Mouse (Mus musculus) ES-CJ7 (cell line): ENCODE measurements around the gene Timm44.

ENCODE experiments used
- DNase-seq: peaks from one replicate; pipeline ENCODE4 v3.0.0; 2011; ENCODE audit warnings: low read depth, low spot score

Gene Timm44

DNA sequence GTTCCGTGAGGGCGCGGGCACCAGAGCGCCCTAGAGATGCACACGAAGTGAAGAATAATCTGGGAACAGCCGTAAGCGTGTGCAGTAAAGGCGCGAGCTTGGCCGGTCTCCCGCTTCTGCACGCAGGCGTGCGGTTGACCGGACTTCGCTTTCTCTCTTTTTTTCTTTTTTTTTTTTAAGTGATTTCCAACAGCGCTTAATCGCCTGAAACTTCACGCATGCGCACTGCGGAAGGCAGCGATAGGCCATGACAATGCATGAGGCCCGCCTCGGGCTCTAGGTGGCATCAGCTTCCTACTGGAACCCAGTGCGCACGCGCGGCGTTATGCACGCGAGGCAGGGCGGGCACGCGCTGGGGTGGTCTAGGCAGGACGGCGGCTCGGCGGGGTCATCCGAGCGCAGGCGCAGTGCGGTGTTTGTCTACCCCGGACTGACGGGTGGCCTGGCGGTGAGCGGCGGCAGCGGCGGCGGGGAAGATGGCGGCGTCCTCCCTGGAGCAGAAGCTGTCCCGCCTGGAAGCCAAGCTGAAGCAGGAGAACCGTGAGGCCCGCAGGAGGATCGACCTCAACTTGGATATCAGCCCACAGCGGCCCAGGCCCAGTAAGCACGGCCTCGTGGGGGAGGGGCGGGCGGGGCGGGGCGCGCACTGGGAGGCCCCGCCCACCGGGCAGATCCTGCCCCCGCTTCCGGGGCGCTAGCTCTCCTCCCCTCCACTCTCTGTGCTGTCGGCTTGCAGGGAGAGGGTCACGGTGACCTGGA lies 37.1 kb downstream of the Timm44 start, which contains the start of the genes Map2k7 and Gm49320:
Gene Map2k7 (plus strand): TSS at position 307 of the 759 bp plus-strand sequence.
Gene Gm49320 (plus strand): TSS at position 432 of the 759 bp plus-strand sequence.
- peak; percentile 100 for DNase-seq

DNA sequence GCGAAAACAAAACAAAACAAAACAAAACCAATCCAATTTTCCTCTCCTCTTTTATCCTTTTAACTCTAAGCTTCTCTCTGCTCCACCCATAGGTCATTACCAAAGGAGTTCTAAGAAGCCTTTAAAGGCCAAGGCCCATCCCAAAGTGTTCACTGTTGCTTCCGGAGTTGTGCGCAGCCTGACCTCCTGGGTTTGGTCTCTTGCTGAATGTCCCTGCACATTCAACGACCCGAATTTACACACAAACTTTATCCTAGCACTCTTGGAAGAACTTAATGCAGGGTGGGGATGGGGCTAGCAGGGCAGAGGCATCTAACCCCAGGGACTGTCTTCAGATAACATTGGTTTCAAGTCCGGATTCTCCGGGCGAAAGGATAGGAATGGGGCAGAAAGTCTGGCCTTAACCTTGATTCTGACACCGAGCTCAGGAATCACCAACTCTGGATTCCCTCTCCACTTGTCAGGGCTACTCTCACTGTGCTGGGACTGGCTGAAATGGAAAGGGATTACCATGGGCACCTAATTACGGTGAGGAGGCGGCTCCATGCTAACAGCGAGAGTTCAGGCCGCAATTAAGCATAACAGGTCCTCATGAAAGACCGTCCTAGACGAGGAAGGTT lies 37.8 kb downstream of the Timm44 start:
- DNase-seq, result peak; percentile 56

DNA sequence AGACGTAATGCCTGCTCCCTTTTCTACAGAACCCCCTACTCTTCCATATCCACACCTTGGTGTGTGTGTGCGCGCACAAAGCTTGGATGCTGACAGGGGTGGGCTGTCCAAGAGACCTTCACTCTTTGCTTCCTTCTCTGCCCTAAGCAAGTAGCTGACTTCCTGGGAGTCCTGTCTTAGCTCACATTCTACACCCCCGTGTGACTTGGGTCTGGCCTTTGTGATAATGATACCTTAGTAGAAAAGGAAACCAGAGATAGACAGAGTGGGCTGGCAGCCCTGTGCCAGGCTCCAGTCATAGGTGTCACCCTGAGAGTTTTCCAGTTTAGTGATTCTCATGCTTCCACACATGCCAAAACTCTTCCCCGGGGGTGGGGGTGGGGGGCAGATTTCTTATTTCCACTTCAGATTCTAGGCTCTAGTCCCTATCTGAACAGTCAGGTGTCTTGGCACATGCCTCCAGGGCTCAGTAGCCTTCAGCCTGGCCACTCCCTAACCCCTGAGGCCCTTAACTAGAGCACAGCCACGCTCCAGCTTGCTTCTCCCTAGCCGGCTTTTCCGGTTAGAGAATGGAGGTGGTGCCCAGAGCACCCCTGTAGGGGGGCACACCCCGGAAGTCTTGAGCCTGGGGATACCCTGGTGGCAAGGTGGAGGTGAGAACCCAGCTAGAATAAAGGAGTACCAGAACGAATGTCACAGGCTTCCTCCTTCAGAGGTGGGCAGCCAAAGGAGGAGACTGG lies 44.9 kb downstream of the Timm44 start:
- no peak for DNase-seq

DNA sequence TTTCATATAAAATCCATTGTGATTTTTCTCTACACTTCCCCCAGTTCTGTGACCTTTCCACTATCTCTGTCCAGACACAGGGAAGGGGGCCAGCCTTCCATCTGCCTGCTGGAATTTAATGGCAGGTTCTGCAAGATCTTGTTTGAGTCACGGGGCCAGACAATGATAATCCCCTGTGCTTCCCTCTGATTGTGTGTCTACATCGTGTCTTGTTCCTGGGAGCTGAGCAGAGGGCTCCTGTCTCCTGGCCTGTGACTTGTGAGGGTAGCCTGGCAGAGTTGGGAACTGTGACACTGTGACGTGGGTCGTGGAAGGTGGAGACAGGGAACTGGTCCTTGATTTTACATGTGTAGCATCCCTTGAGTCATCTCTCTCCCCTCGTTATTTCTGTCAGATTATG lies 45.9 kb downstream of the Timm44 start:
- no peak for DNase-seq

DNA sequence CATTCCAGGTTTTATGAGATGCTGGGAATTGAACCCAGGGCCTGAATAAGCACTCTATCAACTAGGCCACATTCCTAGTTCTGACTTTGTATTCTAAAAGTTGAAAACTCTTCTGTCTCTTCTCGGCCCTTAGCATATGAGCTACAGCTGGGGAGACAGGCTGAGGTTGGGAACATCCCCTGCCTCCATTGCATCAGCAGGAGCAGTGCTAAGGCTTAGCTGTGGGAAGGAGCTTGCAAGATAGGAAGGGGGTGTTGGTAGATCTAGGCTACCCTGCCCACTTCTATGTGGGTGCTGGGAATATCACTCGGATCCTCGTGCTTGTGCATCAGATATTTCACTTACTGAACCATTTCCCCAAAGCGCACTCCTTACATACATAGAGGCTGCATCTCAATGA lies 47.8 kb downstream of the Timm44 start:
- no peak for DNase-seq

DNA sequence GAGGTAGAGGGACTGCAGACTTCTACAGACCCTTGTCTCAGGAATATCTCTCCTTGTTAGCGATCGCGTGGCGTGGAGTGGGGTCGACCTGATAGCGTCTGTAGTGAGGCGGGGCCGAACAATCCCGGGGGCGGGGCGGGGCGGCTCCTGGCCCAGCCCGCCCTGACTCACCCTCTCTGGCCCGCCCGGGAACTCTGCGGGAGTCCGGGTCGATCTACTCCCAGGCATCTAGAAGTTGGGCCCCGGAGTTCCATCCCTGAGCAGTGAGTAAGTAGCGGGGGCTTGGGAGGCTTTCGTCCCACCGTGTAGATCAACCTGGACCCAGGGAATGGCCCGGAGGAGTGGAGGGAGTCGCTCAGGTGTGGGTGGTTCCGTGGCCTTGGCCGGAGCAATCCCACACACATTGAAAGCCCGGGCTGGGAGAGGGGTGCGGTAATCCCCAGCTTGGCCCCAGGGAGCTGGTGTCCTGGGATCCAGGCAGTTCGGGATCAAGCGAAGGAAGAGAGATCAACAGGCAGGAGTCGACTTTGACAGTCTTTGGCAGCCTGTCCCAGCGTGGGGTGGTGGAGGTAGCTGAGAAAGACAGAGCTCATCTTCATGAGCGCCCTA lies 48.9 kb downstream of the Timm44 start, which contains the start of gene Lrrc8e:
Gene Lrrc8e (plus strand): TSS at position 89 of the 609 bp plus-strand sequence.
- DNase-seq, result no peak

DNA sequence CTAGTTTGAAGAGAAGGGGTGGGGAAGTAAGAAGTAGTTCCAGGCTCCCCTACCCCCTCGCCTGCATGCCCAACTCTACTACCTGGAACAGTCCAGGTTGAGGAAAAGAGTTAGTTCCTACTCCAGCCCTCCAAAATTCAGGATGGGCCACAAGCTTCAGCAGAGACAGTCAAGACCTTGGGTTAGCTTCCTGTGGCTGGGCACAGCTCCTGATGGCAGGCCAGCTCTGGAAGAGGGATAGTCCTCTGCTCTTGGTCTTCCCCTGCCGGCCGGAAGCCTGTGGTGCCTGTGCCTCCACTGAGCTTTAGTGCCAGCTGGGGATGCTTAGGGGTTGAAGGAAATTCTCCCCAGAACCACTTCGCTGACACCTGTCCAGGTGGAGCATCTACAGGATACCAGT lies 49.4 kb downstream of the Timm44 start:
- DNase-seq, result no peak

DNA sequence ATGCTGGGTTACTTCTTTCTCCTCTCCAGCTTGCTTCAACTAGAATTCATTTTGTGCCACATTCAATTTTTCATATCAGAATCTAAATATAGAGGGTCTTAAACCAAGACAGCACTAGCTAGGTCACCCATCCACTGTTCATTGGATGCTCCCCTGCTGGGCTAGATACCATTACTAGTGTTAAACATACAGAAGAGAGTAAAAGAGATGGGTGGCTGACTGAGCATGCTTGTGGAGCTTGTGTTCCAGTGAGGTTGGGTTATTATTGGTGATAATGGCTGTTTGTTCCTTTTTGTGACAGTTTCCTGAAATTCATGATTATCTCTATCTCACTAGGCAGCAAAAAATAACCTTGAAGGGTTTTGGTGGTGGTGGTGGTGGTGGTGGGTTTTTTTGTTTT lies 53.7 kb downstream of the Timm44 start:
- DNase-seq, result no peak

DNA sequence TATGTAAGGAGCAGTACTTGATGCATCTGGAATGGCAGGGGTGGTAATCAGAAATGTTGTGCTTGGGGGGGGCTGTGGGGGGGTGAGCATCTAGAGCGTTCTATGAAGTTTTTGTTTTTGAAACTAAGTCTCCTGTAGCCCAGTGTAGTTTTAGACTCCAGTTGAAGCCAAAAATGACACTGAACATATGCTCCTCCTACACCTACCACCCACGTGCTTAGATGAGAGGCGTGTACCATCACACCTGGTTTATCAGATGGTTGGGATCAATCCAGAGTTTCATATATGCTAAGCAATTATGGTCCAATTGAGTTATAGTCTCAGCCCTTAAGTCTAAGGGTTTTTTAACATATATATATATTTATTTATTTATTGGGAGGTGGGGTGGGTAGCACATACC lies 56.1 kb downstream of the Timm44 start:
- no peak for DNase-seq

DNA sequence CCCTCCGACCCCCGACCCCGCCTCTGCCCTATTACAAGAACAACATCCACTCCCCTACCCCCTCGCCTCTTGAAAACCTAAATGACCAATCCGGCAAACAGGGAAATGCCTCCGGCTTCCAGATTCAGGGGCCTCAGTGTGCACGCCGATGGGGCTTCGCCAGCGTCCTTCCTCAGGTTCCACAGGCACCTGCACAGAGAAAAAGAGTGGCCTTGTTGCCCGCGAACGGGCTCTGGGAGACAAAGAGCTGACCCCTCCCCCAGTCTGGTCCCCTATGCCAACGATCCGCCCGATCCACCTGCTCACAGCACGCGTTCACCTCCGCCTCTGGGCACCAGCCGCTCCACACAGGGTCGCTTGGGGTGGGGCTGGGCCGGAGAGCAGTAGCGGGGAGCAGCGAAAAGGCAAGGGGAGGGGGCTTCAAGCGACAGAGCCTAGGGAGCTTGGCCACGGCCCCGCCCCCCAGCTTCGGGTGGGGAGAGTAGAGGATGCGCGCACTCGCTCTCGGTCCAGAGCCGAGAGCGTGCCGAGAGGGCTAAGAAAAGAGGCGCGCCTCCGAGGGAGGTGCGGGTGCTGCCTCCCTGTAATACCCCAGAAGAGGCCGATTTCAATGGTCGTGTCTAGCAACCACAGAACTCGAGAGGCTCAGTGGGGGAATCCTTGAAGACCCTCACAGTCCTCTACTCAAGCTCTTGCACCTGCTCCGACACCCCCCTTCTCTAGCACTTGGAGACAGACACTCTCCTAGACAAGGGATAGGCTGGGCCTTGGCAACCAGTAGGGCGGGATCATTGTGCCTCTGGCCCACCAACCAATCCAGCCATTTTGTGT lies 58.7 kb downstream of the Timm44 start, which contains the start of gene Prr36:
Gene Prr36 (minus strand): TSS at position 669 of the 831 bp plus-strand sequence.
- DNase-seq, result peak; percentile 89

DNA sequence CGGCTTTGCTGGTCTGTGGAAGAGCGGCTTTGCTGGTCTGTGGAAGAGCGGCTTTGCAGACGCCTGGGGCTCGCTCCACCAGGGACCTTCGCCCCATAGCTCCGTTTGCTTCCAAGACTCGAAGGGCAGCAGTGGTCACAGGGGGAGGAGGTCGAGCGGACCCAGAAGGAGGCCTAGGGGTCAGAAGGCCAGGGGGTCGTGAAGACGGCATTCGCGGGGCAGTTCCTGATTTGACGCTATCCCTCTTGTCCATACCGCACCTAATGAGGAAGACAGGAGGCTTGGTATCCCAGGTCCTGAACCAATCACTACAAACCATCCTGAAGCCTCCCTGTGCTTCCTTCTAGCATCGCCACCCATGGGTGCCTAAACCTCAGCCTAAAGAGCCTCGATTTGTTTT lies 59.4 kb downstream of the Timm44 start:
- no peak for DNase-seq

DNA sequence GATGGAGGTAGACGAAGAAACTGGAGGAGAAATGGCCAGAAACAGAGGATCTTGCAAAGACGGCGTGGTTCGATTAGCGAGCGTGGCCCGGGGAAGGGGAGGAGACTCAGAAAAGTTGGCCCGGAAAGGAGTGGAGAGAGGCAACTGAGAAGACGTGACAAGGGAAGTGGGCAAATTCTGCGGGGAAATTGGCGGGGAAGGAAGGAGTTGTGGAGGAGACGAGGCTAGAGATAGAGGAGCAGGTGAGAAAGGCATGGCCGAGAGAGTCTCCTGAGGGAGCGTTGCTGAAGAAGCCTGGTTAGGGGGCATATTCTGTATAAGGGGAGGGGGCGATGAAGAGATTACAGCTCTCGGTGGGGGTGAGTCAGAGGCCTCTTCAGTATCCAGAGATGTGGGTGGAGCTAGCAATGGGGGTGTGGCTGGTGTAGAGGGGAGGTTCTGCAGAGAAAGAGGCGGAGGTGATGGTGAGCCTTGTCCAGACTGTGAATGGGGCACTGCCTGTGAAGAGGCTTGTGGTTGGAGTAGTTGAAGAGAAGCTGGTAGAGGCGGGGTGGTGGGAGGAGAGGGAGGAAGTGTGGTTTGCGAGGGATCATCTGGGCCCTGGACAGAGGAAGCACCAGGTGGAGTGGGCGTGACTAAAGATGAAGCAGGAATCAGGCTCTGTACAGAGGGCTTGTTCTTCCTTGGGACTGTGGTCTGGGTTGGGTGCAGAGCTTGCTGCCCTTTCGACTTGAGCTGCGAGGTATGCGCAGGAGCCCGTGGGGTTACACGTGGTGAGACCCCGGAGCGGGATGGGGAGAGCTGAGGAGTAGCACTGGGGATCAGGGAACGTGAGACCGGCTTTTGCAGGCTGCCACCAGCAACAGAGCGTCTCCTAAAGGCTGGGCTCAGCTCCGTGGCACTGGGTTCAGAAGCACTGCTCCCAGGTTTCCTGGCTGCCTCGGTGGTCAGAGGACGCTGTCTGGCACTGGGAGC lies 61.4 kb downstream of the Timm44 start:
- DNase-seq, result peak; percentile 65

DNA sequence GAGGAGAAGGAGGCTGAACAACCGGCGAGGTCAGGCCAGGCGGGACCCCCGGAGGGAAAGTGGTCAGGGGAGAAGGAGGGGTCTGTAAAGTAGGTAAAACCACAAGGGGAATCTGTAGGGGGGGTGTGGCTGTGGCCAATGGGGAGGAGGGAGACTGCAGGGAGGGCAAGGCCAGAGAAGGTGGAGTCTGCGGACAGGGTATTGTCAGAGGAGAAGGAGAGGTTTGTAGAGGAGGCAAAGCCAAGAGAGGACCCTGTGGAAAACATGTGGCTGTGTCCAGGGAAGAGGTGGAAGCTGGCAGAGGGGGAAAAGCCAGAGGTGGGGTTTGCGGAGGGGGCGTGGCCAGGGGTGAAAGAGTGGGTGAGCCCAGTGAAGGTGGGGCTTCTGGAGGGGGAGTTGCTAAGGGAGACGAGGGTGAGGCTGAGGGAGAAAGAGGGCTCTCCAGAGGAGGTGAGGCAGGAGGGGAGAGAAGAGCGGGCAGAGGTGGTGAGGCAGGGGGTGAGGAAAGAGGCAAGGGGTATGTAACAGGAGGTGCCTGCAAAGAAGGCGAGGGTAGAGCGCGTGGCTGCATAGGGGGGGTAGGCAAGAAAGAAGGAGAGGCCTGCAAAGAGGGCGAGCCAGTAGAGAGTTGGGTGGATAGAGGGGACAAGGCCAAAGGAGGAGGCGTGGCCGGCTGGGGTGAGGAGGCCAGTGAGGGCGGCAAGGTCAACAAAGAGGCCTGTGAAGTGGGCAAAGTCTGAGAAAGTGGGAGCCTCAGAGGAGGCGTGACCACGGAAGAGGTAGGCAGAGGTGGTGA lies 62.3 kb downstream of the Timm44 start:
- DNase-seq, result peak; percentile 49

DNA sequence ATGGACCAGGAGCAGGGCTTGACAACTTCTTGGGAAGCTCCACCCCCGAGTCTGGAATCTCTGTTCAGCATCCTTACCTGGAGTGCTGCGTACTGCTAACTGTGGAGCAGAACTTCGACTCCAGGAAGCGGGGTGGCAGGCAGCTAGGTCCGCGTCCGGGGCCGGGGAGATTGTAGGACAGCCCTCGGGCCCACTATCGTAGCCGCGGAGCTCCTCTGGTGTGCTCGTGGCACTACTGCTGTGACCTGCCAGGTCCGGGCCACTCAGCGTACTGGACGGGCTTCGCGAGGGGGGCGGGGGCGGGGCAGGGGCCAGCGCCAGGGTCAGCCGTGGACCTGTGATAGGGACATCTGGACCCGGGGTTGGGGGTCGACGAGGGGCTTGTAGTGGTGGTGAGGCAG lies 62.9 kb downstream of the Timm44 start:
- peak; percentile 51 for DNase-seq

DNA sequence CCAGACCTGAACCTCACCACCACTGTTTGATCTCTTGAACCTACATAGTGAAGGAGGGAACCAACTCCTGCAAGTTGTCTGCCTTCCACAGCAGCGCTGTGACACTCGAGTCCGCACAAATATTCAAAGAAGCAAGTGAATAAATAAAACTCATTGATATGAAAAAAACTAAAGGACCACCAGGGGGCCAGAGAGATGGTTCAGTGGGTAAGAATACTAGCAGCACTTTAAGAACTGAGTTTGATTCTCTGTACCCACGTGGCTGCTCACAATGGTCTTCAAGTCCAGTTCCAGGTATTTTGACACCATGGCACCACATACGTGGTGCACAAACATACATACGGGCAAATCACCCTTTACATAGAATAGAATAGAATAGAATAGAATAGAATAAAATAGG lies 64.6 kb downstream of the Timm44 start:
- no peak for DNase-seq
